Mouse (Mus musculus): Measurements from ENCODE around the gene Olfr1361. TPM values are rescaled to one million over a fixed set of nuclear protein-coding genes. Genes with fewer than 3 reads are reported as not detected.

Gene Olfr1361
- not detected for total RNA-seq (2021)

- DNase-seq = no peak
- intact Hi-C loops (cut with DNase I) = no loop called here
These were observed at the start of gene Olfr1361 for GRCm38 (mm10) chr13:21663286-21663685. Gene Olfr1361 (minus strand): TSS chr13:21663386.

- DNase-seq = no peak
- intact Hi-C loops (cut with DNase I) = loop anchor here (5.0 kb wide), 1 partner anchor 1701 kb away; no protein-coding TSS in a partner anchor
These were observed 48.5 kb upstream of the Olfr1361 start for GRCm38 (mm10) chr13:21711698-21712097.

DNA sequence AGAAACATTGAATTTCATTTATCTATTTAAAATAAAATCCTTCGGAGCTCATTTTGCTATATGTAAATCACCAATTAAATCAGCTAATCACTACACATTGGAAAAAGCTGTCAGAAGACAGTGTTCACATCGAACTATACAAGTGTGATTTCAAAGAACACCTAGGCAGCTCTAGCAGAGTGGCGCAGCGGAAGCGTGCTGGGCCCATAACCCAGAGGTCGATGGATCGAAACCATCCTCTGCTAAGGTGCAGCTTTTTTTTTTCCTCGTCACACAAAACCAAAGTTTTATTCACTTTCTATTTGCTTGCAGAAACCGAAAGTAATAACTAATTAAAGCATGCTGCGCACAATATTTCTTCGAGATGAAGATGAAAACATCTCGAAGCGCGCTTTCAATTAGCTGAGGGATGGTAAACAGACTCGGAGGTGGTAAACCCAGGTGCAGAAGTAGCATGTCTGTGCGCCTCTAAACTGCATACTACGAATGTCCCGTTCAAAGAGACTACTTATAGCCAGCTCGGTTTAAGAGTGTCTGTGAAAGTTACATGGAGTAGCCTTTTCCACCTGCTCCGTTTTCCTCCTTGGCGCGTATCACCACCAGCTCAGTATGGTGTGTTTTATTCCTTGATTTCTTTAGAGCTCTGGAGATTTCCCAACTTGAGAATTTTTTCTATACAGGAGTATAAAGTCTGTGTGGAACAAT, 47.8 kb upstream of the Olfr1361 start:
- intact Hi-C loops (cut with DNase I) = loop anchor here (5.0 kb wide), 1 partner anchor 1701 kb away; no protein-coding TSS in a partner anchor
- DNase-seq = peak; percentile 69

GRCm38 (mm10) chr13:21710031-21710711, 47.0 kb upstream of the Olfr1361 start:
- peak; percentile 90 for DNase-seq
- intact Hi-C loops (cut with DNase I) = loop anchor here (5.0 kb wide), 1 partner anchor 1702 kb away; no protein-coding TSS in a partner anchor

GRCm38 (mm10) chr13:21706669-21707068, 43.5 kb upstream of the Olfr1361 start:
- DNase-seq = no peak
- intact Hi-C loops (cut with DNase I) = no loop called here

DNA sequence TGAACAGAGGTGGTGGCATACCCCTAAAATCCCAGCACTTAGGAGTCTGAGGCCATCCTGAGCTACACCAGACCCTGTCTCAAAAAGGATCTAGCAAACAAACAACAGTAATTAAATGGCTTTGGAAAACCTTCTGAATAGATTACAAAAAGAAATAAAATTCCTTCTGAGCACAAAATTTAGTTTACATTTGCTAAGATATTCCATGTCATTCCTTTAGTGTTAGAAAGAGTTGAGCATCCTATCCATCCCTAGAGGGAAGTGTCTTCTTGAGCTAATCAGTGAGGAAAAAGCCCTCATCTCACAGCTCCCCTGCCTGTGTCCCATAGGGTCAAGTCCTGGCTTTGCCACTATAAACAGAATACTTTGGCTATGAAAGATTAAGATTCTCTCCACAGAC, 34.6 kb upstream of the Olfr1361 start, which contains the start of gene Olfr1359:
Olfr1359 (plus strand) TSS at position 301 of the 400 bp plus-strand sequence.
- intact Hi-C loops (cut with DNase I) = no loop called here
- DNase-seq = no peak

- no peak for DNase-seq
- intact Hi-C loops (cut with DNase I) = no loop called here
These were observed 14.1 kb upstream of the Olfr1361 start, which contains the start of gene Olfr1360 for GRCm38 (mm10) chr13:21677305-21677704. Gene Olfr1360 (minus strand): TSS chr13:21677405.

DNA sequence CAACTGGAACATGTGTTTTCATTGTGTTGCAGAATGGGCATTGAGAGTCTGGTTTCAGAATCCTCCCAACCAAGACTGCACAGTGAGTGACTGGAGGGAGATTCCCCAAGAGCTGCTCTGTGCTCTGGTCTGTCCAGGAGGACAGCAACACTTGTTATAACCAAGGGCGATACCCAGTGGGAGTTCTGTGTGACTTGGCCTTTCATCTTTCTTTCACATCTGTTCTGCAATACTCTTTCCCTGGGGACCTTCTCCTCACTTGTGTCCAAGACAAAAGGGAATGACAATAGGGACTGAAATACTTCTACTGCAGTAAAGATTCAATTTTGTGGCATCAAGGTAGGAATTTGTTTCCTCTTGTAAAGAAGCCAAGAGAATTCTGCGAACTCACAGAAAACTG, 20.8 kb downstream of the Olfr1361 start, which contains the start of gene Olfr11:
Olfr11 (minus strand) TSS at position 101 of the 400 bp plus-strand sequence.
- intact Hi-C loops (cut with DNase I) = no loop called here
- DNase-seq = no peak

GRCm38 (mm10) chr13:21613922-21614321, 49.3 kb downstream of the Olfr1361 start, which contains the start of gene Olfr1362:
Gene Olfr1362 (minus strand): TSS chr13:21614022.
- no peak for DNase-seq

More at GRCm38 (mm10) chr13:21613922-21614321, 49.3 kb downstream of the Olfr1361 start, which contains the start of gene Olfr1362:
- intact Hi-C loops (cut with DNase I) = no loop called here

Other genes with a start within 250 kb of the Olfr1361 start
- gene Pgbd1, start 222.3 kb downstream of the Olfr1361 start, total RNA-seq (2021) = 1 to 10 TPM; 1.3 to 2.2 TPM
- 10 to 100 TPM; 27.0 to 28.7 TPM for gene Zscan26, start 209.7 kb downstream of the Olfr1361 start, total RNA-seq (2021)
- 1 to 10 TPM in 1 of 2 experiments, under 1 TPM in 1; 0.97 to 1.5 TPM for gene Nkapl, start 194.9 kb downstream of the Olfr1361 start, total RNA-seq (2021)
- 1 to 10 TPM; 7.8 to 8.8 TPM for gene Zkscan4, start 184.5 kb downstream of the Olfr1361 start, total RNA-seq (2021)
- gene Gm10065, start 183.9 kb downstream of the Olfr1361 start, total RNA-seq (2021) = not detected
- 10 to 100 TPM; 11.3 to 14.5 TPM for gene AK157302, start 168.2 kb downstream of the Olfr1361 start, total RNA-seq (2021)
- 10 to 100 TPM; 36.2 to 49.5 TPM for gene Gm11273, start 162.0 kb downstream of the Olfr1361 start, total RNA-seq (2021)
- 10 to 100 TPM; 13.7 to 13.9 TPM for gene Zkscan8, start 132.3 kb downstream of the Olfr1361 start, total RNA-seq (2021)
- not detected for gene Olfr1366, start 120.6 kb downstream of the Olfr1361 start, total RNA-seq (2021)
- gene Olfr1535, start 103.5 kb downstream of the Olfr1361 start, total RNA-seq (2021) = not detected
- gene Olfr1364, start 81.6 kb downstream of the Olfr1361 start, total RNA-seq (2021) = not detected
- gene Olfr1362, start 49.4 kb downstream of the Olfr1361 start, total RNA-seq (2021) = not detected
- gene Olfr11, start 20.9 kb downstream of the Olfr1361 start, total RNA-seq (2021) = not detected
- gene Olfr1360, start 14.0 kb upstream of the Olfr1361 start, total RNA-seq (2021) = not detected
- gene Olfr1359, start 34.7 kb upstream of the Olfr1361 start, total RNA-seq (2021) = not detected
- 100 to 1,000 TPM; 112 to 115 TPM for gene Hist1h2bl, start 52.8 kb upstream of the Olfr1361 start, total RNA-seq (2021)
- gene Hist1h2ai, start 53.0 kb upstream of the Olfr1361 start, total RNA-seq (2021) = 100 to 1,000 TPM; 129 to 178 TPM
- 100 to 1,000 TPM; 159 to 180 TPM for gene Hist1h3h, start 54.3 kb upstream of the Olfr1361 start, total RNA-seq (2021)
- gene Hist1h2bm, start 58.7 kb upstream of the Olfr1361 start, total RNA-seq (2021) = 10 to 100 TPM; 34.8 to 37.4 TPM
- gene Hist1h4j, start 71.7 kb upstream of the Olfr1361 start, total RNA-seq (2021) = 10 to 100 TPM; 35.9 to 46.7 TPM
- 100 to 1,000 TPM; 525 to 563 TPM for gene Hist1h4k, start 87.1 kb upstream of the Olfr1361 start, total RNA-seq (2021)
- 10 to 100 TPM; 59.3 to 67.5 TPM for gene Hist1h2ak, start 90.4 kb upstream of the Olfr1361 start, total RNA-seq (2021)
- gene Hist1h2bn, start 90.7 kb upstream of the Olfr1361 start, total RNA-seq (2021) = 10 to 100 TPM; 57.6 to 68.8 TPM
- 10 to 100 TPM; 55.3 to 56.6 TPM for gene Hist1h1b, start 117.2 kb upstream of the Olfr1361 start, total RNA-seq (2021)
- gene Hist1h3i, start 120.0 kb upstream of the Olfr1361 start, total RNA-seq (2021) = 100 to 1,000 TPM; 145 to 150 TPM
- gene Hist1h2an, start 123.8 kb upstream of the Olfr1361 start, total RNA-seq (2021) = 10 to 100 TPM; 13.0 to 15.8 TPM
- gene Hist1h2bp, start 124.1 kb upstream of the Olfr1361 start, total RNA-seq (2021) = 10 to 100 TPM; 41.6 to 49.7 TPM
- gene Hist1h2bq, start 146.8 kb upstream of the Olfr1361 start, total RNA-seq (2021) = 100 to 1,000 TPM; 108 to 110 TPM
- gene Hist1h2ao, start 147.1 kb upstream of the Olfr1361 start, total RNA-seq (2021) = not detected
- 100 to 1,000 TPM; 320 to 409 TPM for gene Hist1h4m, start 148.4 kb upstream of the Olfr1361 start, total RNA-seq (2021)
- gene Hist1h4n, start 168.8 kb upstream of the Olfr1361 start, total RNA-seq (2021) = 10 to 100 TPM; 34.5 to 43.1 TPM
- 100 to 1,000 TPM; 184 to 208 TPM for gene Hist1h2ap, start 170.1 kb upstream of the Olfr1361 start, total RNA-seq (2021)
- 100 to 1,000 TPM; 106 to 108 TPM for gene Hist1h2br, start 170.4 kb upstream of the Olfr1361 start, total RNA-seq (2021)